Mouse (Mus musculus): Measurements from ENCODE around the gene Psma1. TPM values are rescaled to one million over a fixed set of nuclear protein-coding genes. Genes with fewer than 3 reads are reported as not detected.

Gene Psma1
- 100 to 1,000 TPM; 118 to 124 (median 118) TPM for total RNA-seq (2022)

GRCm38 (mm10) chr7:114276005-114276752 lies at the start of gene Psma1:
TSS of gene Psma1 (minus strand) at chr7:114276118.
- peak; percentile 93 to 97 for DNase-seq (ENCODE audit: low spot score in 2 of 2)

DNA sequence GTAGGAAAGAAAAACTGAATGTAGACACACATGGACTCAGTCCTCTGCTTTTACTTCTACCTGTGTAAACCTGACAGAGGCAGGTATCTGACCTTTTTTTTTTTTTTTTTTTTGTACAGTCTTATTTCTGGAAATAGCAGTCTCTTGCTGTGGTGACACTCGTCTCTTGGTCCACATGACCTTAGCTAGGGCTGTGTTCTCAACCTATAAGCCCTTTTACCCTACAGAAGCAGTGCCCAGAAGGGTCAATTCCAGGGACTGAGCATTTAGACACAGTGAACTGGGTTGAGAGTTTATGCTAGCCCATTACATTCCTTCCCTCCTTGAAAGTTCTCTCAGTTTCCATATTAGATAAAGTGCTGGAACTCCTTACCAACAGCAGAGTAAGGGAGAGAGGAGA lies 47.6 kb upstream of the Psma1 start:
- DNase-seq (ENCODE audit: low spot score in 2 of 2), result no peak

GRCm38 (mm10) chr7:114322531-114323441 lies 46.9 kb upstream of the Psma1 start:
- DNase-seq (ENCODE audit: low spot score in 2 of 2), result no peak

- DNase-seq (ENCODE audit: low spot score in 2 of 2), result no peak
Measured at GRCm38 (mm10) chr7:114321694-114322372, 45.9 kb upstream of the Psma1 start.

- DNase-seq (ENCODE audit: low spot score in 2 of 2), result no peak
Measured at GRCm38 (mm10) chr7:114317896-114318295, 42.0 kb upstream of the Psma1 start.

DNA sequence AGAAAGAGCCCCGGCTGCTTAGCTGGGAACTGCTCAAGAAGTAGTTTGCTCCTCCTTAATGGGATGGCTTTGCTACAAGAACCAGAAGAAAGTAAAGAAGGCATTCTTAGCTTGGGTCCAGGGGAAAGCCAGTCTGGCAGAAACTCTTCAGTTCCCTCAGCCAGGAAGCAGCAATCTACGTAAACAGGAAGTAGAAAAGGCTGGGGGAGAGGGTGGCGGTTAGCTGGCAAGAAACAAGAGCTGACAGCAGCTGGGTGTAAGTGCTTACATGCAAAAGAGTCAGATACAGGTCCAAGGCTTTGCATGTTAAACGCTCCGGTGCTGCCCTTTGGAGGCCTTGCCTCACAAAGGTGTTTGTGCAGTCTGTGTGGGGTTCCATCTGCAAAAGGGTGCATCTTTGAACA lies 41.5 kb upstream of the Psma1 start:
- peak in 1 of 2 experiments; percentile 25 for DNase-seq (ENCODE audit: low spot score in 2 of 2)

DNA sequence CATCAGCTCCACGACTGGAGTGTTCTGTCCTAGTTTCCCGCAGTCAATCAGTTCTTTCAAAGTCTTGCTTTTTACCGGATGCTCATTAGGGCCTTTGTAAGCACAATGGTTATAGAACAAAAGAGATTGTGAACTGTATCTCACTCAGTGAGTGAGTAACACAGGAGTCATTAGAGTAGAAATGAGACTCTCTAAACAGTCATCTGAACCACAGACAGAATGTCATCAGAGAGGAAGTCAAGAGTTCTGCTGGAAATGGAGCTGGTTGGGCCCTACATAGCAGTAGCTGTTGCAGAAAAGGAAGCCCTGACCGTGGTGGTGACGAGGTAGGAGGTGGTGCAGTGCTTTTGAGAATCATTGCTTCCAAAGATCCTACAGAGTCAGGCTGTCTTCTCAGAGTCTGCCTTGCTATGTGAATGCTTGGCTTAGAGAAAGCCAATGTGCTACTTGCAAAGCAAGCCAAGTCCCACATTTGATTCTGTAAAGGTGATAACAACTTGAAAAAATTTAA lies 40.5 kb upstream of the Psma1 start:
- no peak for DNase-seq (ENCODE audit: low spot score in 2 of 2)

GRCm38 (mm10) chr7:114311209-114311608 lies 35.3 kb upstream of the Psma1 start:
- no peak for DNase-seq (ENCODE audit: low spot score in 2 of 2)

DNA sequence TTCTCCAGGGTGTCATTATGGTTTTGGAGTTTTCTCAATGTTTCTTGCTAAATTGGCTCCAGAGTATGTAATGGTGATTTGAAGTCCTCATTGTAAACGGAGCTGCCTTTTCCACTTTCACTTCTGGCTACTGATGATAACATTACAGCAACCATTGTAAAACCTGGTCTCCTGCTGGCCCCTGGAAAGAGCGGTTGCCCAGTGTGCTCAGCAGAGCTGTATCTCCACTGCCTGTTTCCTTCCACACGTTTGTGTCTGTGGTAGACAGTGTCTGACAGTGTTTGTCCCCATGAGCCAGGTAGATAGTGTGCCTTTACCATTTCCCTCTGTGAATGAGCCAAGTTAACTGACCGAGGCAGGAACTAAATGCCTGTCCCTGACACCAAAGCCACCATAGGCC lies 33.1 kb upstream of the Psma1 start:
- no peak for DNase-seq (ENCODE audit: low spot score in 2 of 2)

DNA sequence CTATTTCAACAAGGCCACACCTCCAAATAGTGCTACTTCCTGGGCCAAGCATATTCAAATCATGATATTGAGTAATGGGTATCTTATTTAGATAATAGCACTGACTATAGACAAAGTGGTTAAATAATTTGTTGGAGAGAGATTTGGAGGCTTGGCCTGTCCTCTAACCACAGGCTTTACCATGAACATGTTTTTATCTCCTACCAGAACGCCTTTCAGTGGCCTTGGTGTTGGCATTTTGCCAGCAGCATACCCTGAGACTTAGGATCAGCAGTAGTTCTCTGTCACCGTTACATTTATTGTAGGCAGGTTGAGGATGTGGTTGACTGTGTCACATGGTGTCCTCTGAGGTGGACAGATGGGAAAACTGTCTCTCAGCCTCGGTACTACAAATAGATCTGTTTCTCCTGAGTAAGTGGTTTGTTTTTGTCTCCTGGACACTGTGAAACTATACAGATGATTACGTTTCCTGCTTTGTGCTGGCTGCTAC lies 25.4 kb upstream of the Psma1 start:
- DNase-seq (ENCODE audit: low spot score in 2 of 2), result no peak

DNA sequence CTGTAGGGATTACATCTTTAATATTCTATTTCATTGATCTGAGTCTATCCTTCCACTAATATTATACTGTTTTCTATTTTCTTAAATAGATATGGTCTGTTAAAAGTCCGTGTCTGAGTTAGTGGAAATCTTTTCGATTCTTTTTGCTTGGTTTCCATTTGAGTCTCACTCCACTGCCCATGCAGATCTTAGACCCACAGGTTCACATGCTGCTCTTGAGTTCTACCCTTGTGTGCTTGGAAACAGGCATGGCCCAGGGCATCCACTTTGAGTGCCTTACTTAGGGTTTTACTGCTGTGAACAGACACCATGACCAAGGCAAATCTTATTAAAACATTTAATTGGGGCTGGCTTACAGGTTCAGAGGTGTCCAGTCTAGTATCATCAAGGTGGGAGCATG lies 24.9 kb upstream of the Psma1 start:
- no peak for DNase-seq (ENCODE audit: low spot score in 2 of 2)

DNA sequence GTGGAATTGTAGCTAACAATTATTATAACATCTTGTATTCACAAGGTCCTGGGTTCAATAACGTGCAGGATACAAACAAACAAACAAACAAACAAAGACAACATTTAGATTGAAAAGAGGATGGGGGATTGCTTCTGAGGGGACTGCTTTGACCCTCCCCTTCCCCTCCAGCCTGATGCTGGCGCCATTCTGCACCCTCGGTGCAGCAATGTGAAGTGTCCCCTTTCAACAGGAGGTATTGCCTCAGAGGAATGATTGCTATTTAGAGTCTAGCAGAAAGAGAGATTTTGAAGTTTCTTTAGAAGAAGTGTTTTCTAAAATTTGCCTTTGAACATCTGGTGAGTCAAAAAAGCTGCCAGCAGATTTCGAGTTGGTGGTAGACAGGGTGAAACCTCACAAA lies 23.3 kb upstream of the Psma1 start:
- no peak for DNase-seq (ENCODE audit: low spot score in 2 of 2)

GRCm38 (mm10) chr7:114294698-114295097 lies 18.8 kb upstream of the Psma1 start:
- DNase-seq (ENCODE audit: low spot score in 2 of 2), result no peak

GRCm38 (mm10) chr7:114293903-114294302 lies 18.0 kb upstream of the Psma1 start:
- DNase-seq (ENCODE audit: low spot score in 2 of 2), result no peak

DNA sequence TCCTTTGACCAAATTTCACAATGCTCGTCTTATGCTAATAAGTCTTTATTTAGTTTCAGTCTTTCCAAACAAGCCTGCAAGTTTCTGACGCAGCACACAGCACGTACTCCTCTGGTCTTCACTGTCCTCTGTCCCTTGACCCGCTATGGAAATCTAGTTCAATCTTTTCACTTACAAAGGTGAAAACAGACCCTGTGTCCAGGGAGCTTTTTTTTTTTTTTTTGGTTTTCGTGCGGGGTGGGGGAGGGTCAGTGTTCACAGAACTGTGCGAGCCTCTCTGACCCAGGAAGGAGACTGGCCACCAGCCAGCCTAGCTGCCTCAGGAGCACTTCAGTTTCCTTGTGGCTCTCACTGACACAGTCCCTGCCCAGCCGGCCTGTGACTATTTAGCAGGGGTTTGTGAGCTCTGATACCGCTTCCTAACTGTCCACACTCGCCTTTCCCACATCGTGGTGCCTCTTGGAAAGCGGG lies 16.6 kb upstream of the Psma1 start:
- DNase-seq (ENCODE audit: low spot score in 2 of 2), result peak; percentile 28 to 39

DNA sequence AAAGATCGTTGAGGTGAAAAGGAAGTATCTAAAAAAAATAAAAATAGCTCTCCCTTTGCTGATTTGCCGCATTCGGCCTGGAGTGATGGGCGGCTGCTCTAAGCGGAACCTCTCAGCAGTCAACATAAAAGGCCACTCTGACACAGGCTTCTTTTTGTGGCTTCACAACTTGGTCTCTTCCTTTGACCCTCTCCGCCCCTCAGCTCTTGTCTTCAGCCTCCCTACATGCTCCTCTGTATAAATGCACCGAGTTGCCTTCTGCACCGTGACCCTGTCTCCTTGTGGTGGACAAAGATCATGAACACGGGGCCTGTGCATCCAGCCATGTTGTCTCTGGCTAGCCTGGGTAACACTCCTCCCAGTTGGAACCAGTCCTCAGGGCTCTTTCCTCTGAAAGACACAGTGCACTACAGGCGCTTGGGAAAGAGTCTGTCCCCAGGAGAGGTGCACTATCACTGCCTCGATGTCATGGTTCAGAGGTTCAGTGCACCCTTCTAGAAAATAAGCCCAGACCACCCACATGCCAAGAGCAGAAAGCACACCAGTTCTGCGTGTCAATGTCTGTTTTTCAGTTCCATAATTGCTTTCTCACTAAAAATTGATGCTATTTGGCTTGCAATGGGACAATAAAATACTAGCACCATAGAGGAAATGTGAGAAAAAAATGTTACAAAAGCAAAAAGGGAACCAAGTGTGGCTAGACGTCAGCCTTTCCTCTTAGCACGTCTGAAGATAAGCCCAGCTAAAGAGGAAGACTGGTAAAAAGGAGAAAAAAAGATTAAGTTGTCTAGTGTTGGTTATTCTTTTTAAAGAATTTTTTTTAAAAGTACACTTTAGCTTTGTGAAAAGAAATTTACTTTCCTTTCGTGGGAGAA lies 15.8 kb upstream of the Psma1 start:
- DNase-seq (ENCODE audit: low spot score in 2 of 2), result no peak

- DNase-seq (ENCODE audit: low spot score in 2 of 2), result no peak
Measured at GRCm38 (mm10) chr7:114290078-114290506, 14.2 kb upstream of the Psma1 start.

DNA sequence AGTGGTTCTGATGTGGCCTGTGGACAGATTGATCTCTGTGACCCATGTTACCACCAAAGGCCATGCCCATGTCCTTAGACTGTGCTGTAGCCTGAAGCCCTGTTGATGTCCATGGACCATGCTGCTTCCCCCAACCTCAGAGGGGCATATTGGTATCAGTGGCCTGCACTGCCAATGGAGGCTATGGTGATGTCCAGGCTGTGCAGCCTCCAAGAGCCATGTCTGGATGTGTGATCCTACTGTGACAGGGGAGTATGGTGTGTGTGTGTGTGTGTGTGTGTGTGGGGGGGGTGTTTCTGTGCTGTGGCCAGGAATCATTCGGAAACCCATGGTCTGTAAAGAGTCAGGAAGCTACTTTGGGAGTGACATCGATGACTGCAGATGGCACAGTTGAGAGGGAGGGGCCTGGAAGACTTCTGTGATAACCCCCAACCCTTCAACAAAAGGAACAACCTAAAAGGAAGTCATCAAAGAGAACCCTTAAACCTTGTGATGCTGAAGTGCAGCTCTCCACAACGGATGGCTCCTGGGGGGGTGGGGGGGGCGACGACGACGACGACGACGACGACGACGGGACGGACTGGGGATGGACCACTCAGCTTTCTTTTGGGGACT lies 8.5 kb upstream of the Psma1 start:
- DNase-seq (ENCODE audit: low spot score in 2 of 2), result no peak

DNA sequence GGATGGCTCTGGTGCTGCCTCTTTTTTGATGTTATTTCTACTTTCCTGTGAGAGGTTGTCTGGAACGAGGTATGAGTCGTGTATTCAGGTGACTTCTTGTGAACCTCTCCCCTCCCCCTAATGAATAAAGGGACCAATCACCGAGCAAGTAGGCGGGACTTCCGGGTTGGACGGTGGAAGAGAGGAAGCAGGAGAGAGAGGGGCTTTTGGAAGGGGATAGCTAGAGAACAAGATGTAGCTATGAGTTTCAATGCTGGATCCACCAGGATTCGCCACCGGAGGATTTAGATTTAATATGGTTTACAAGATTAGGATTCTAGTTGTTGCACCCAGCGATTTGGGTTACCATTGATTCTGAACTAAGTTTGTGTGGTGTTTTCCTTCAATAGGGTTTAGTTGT lies 7.1 kb upstream of the Psma1 start:
- DNase-seq (ENCODE audit: low spot score in 2 of 2), result no peak

DNA sequence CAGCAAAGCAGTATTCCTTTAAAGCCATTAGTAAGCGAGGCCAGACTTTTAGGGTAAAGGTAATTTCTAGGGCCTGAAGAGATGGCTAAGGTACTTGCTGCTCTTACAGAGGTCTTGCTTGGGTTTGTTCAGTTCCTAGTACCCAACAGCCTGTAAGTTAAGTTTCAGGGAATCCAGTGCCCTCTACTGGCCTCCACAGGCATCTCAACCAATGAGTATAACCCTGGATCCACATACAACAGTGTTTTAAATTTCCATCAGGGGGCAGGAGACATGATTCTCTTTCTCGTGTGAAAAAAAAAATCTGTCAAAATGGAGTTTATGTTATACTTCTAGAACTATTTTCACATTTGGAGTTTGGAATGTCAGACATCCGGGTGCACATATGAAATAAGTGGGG lies 5.8 kb upstream of the Psma1 start:
- no peak for DNase-seq (ENCODE audit: low spot score in 2 of 2)
